8 mouse cellular contexts compared by ENCODE assay signal in the genomic region with DNA sequence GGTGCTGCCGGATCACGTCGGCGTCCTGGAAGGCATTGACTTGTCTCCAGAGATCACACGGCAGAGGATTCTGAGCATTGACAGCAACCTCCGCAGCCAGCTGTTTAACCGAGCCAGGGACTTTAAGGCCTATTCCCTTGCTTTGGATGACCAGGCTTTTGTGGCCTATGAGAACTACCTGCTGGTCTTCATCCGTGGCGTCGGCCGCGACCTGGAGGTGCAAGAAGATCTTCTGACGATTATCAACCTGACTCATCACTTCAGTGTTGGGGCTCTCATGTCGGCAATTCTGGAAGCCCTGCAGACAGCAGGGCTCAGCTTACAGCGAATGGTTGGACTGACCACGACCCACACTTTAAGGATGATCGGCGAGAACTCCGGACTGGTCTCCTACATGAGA. TPM values are rescaled to one million over a fixed set of nuclear protein-coding genes. Genes with fewer than 3 reads are reported as not detected.
DNase-seq lines count a peak whose midpoint lies in the region; ATAC-seq and TF ChIP-seq lines count a peak whose summit lies in the region.

No protein-coding gene starts in this region.

- H3K27me3 ChIP-seq in heart, embryonic 14.5 days (ENCODE audit: control insufficient read depth, insufficient read depth, low read length) = no peaks in the 10 kb centered on the region
- no peaks in the 10 kb centered on the region for H3K27me3 ChIP-seq in C2C12 (ENCODE audit: control insufficient read depth, insufficient read depth, insufficient read length)
- H3K27me3 ChIP-seq in embryonic facial prominence, embryonic 10.5 days (replicated peaks; ENCODE audit: low read depth, poor library complexity, severe bottlenecking) = no peaks in the 10 kb centered on the region
- H3K27me3 ChIP-seq in hindbrain, embryonic 15.5 days = no peaks in the 10 kb centered on the region

- ATAC-seq in heart, embryonic 14.5 days (ENCODE audit: insufficient number of reproducible peaks, insufficient read depth, low FRiP score, low read depth) = no peak
- ATAC-seq in hindbrain, embryonic 15.5 days (ENCODE audit: low FRiP score, low read depth) = no peak

- peaks cover 5 to 48% of the 10 kb centered on the region in 2 experiments for H3K4me1 ChIP-seq in heart, embryonic 14.5 days (ENCODE audit: control insufficient read depth in 2 of 2, insufficient read depth in 2 of 2, low read length in 2 of 2)
- peaks cover 50% of the 10 kb centered on the region for H3K4me1 ChIP-seq in embryonic facial prominence, embryonic 10.5 days
- peaks cover 53% of the 10 kb centered on the region for H3K4me1 ChIP-seq in hindbrain, embryonic 15.5 days (replicated peaks)

- H3ac ChIP-seq in C2C12 (ENCODE audit: control insufficient read depth, insufficient read length, low read depth) = peak overlapping the region; percentile 96

- 6% methylated on average over 19 of the region's 19 CpGs for WGBS in heart, embryonic 14.5 days
- WGBS in embryonic facial prominence, embryonic 10.5 days = 17% methylated on average over 19 of the region's 19 CpGs
- WGBS in hindbrain, embryonic 15.5 days = 15% methylated on average over 19 of the region's 19 CpGs

- H3K79me3 ChIP-seq in C2C12 (ENCODE audit: low read depth) = peaks cover 52% of the 10 kb centered on the region

- no peak for DNase-seq in heart, postnatal 4 days
- no peak for DNase-seq in embryonic facial prominence, embryonic 10.5 days (ENCODE audit: low spot score)
- DNase-seq in mesoderm, embryonic 11.5 days (ENCODE audit: low read depth, low spot score) = peak; percentile 20
- no peak for DNase-seq in ovary, adult 18-20 months (ENCODE audit: low spot score)
- no peak for DNase-seq in left cerebral cortex, postnatal 4 days

- H3K4me2 ChIP-seq in heart, embryonic 14.5 days (ENCODE audit: low read length) = peak overlapping the region; percentile 81
- H3K4me2 ChIP-seq in hindbrain, embryonic 15.5 days = peak overlapping the region; percentile 74

- peaks cover 39% of the 10 kb centered on the region for H3K36me3 ChIP-seq in heart, embryonic 14.5 days (ENCODE audit: control insufficient read depth, insufficient read depth, low read length)
- H3K36me3 ChIP-seq in C2C12 (ENCODE audit: control insufficient read depth, insufficient read depth) = peaks cover 34% of the 10 kb centered on the region
- peaks cover 51% of the 10 kb centered on the region for H3K36me3 ChIP-seq in embryonic facial prominence, embryonic 10.5 days (replicated peaks)
- peaks cover 15% of the 10 kb centered on the region for H3K36me3 ChIP-seq in hindbrain, embryonic 15.5 days

- H3K27ac ChIP-seq in heart, embryonic 14.5 days (replicated peaks in 1 of 2; ENCODE audit: control insufficient read depth in 1 of 2, insufficient read depth in 1 of 2, low read depth in 2 of 2, low read length in 2 of 2) = peak overlapping the region; percentile 98
- peak overlapping the region; percentile 96 for H3K27ac ChIP-seq in embryonic facial prominence, embryonic 10.5 days (replicated peaks)
- H3K27ac ChIP-seq in hindbrain, embryonic 15.5 days (replicated peaks) = peak overlapping the region; percentile 95

- peaks cover 72% of the 10 kb centered on the region for H3K79me2 ChIP-seq in C2C12 (ENCODE audit: control insufficient read depth, insufficient read depth)

- no peaks in the 10 kb centered on the region for H3K9me3 ChIP-seq in heart, embryonic 14.5 days (ENCODE audit: control insufficient read depth, low read length)
- H3K9me3 ChIP-seq in embryonic facial prominence, embryonic 10.5 days = no peaks in the 10 kb centered on the region
- H3K9me3 ChIP-seq in hindbrain, embryonic 15.5 days = no peaks in the 10 kb centered on the region

- peak overlapping the region; percentile 97 for H3K9ac ChIP-seq in heart, embryonic 14.5 days (ENCODE audit: low read length)
- H3K9ac ChIP-seq in hindbrain, embryonic 15.5 days = peak overlapping the region; percentile 91

- no peak for TF ChIP-seq CTCF in C2C12 (IDR thresholded peaks at IDR 0.05; ENCODE audit: control insufficient read depth, insufficient read depth, insufficient read length)

- intact Hi-C loops in left cerebral cortex, postnatal 4 days (cut with DNase I) = no loop called here

- peak overlapping the region; percentile 87 to 95 for H3K4me3 ChIP-seq in heart, embryonic 14.5 days (ENCODE audit: control insufficient read depth in 1 of 2, insufficient read depth in 1 of 2, low read depth in 1 of 2, low read length in 2 of 2)
- peak overlapping the region; percentile 61 for H3K4me3 ChIP-seq in C2C12 (ENCODE audit: insufficient read depth, poor library complexity, severe bottlenecking)
- peak overlapping the region; percentile 69 for H3K4me3 ChIP-seq in embryonic facial prominence, embryonic 10.5 days
- H3K4me3 ChIP-seq in hindbrain, embryonic 15.5 days = peak overlapping the region; percentile 77

TF ChIP-seq in C2C12, 6 proteins besides CTCF, POLR2A, EP300 and RAD21:
- TF ChIP-seq FOSL1 (IDR thresholded peaks at IDR 0.05; ENCODE audit: insufficient read depth, low read length, poor library complexity, severe bottlenecking) (no peak), MAX (IDR thresholded peaks at IDR 0.05) (no peak), MYOD1 (IDR thresholded peaks at IDR 0.05; ENCODE audit: control insufficient read depth, insufficient read length, low read depth) (no peak), USF1 (IDR thresholded peaks at IDR 0.05; ENCODE audit: low read depth) (no peak), CEBPB (IDR thresholded peaks at IDR 0.05; ENCODE audit: low read depth) (no peak), MYOG (IDR thresholded peaks at IDR 0.05; ENCODE audit: control insufficient read depth, extremely low read depth, insufficient read length) (no peak)

RNA-seq across cellular contexts. Expression of a gene that starts 0.6 kb away (rescaled TPM):
- 31.4 and 33.0 TPM in 2 replicates for polyA plus RNA-seq in heart, embryonic 14.5 days (2014; fragmentation: Nextera tagmentation; extraction: Ambion mirVana)
- 10 to 100 TPM; 32.5 to 35.4 TPM for total RNA-seq in heart, postnatal 4 days (2021)
- polyA plus RNA-seq in C2C12 (2012; fragmentation: generic; extraction: Trizol) = 3.0 TPM
- 29.7 and 30.4 TPM in 2 replicates for polyA plus RNA-seq in embryonic facial prominence, embryonic 10.5 days (2016; fragmentation: Nextera tagmentation; extraction: Ambion mirVana)
- polyA plus RNA-seq in hindbrain, embryonic 15.5 days (2015; fragmentation: Nextera tagmentation; extraction: Ambion mirVana) = 54.2 and 55.7 TPM in 2 replicates
- total RNA-seq in left cerebral cortex, postnatal 4 days (2021) = 10 to 100 TPM; 84.9 to 85.6 TPM

RNA-seq across cellular contexts. Expression of a gene that starts 0.8 kb away (rescaled TPM):
- 34.1 and 36.1 TPM in 2 replicates for polyA plus RNA-seq in heart, embryonic 14.5 days (2014; fragmentation: Nextera tagmentation; extraction: Ambion mirVana)
- 10 to 100 TPM; 24.3 to 25.0 TPM for total RNA-seq in heart, postnatal 4 days (2021)
- 11.7 TPM for polyA plus RNA-seq in C2C12 (2012; fragmentation: generic; extraction: Trizol)
- 52.7 and 56.8 TPM in 2 replicates for polyA plus RNA-seq in embryonic facial prominence, embryonic 10.5 days (2016; fragmentation: Nextera tagmentation; extraction: Ambion mirVana)
- polyA plus RNA-seq in hindbrain, embryonic 15.5 days (2015; fragmentation: Nextera tagmentation; extraction: Ambion mirVana) = 24.8 and 26.5 TPM in 2 replicates
- 10 to 100 TPM; 27.0 to 30.7 TPM for total RNA-seq in left cerebral cortex, postnatal 4 days (2021)

RNA-seq across cellular contexts. Expression of a gene that starts 39.2 kb away (rescaled TPM):
- polyA plus RNA-seq in heart, embryonic 14.5 days (2014; fragmentation: Nextera tagmentation; extraction: Ambion mirVana) = 0.04 and 0.05 TPM in 2 replicates
- total RNA-seq in heart, postnatal 4 days (2021) = under 1 TPM; 0.10 to 0.14 TPM
- not detected for polyA plus RNA-seq in C2C12 (2012; fragmentation: generic; extraction: Trizol)
- polyA plus RNA-seq in embryonic facial prominence, embryonic 10.5 days (2016; fragmentation: Nextera tagmentation; extraction: Ambion mirVana) = 0.09 and 0.11 TPM in 2 replicates
- 10.7 and 11.0 TPM in 2 replicates for polyA plus RNA-seq in hindbrain, embryonic 15.5 days (2015; fragmentation: Nextera tagmentation; extraction: Ambion mirVana)
- total RNA-seq in left cerebral cortex, postnatal 4 days (2021) = 100 to 1,000 TPM; 128 to 152 TPM

Comparison
In these comparisons a context has a peak if more than half of its experiments do, and no peak if none do; other contexts are left out.
1. RNA of a gene that starts 39.2 kb away (polyA plus RNA-seq): 10.7 to 11.0 TPM in hindbrain, embryonic 15.5 days; 0.09 to 0.11 TPM in embryonic facial prominence, embryonic 10.5 days, 0.04 to 0.05 TPM in heart, embryonic 14.5 days and not detected in C2C12 (single experiment); every median in the first group is over 10 times any median in the second.
2. Peak in every context shown above with its lines, with median percentiles within 50 percentile points of each other: H3K27ac ChIP-seq and H3K4me3 ChIP-seq.